Mouse (Mus musculus): ENCODE results near the gene Nt5c2. TPM values are rescaled to one million over a fixed set of nuclear protein-coding genes. Genes with fewer than 3 reads are reported as not detected.

The Nt5c2 gene
- polyA plus RNA-seq, 1 experiment from 2014 or later: 36.1 TPM

DNA sequence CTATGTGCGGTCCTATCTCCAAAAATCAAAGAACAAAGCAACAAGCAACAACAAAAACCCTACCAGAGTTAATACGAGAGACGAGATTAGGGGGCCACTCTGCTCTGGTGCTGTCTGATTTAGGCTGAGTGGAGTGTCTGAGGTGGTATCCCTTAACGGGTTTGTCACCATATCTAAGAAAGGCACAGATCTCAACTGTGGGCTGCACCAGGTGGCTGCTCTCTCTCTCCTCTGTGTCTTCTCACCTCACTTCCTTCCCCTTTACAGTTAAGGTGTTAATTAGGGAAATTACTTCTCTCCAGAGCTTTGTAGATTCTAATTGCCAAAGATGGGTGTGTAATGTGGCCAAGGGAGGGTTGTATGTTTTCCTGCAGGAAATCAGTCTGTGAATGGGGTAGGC, 7.8 kb upstream of the Nt5c2 start:
- Histone ChIP-seq H3K27me3 (ENCODE audit: insufficient read depth, low read length) (peaks cover 14% of the 10 kb centered on the region), H3K4me2 (ENCODE audit: low read depth, low read length) (no peak overlapping the region), H3K36me3 (replicated peaks; ENCODE audit: insufficient read depth, low read length) (no peaks in the 10 kb centered on the region), H3K9me3 (ENCODE audit: low read length) (no peaks in the 10 kb centered on the region), H3K9ac (replicated peaks) (no peak overlapping the region), H3K4me3 (ENCODE audit: low read depth, low read length) (no peak overlapping the region), H3K27ac (ENCODE audit: low read depth) (no peak overlapping the region), H3K4me1 (ENCODE audit: insufficient read depth) (no peaks in the 10 kb centered on the region)
- WGBS (ENCODE audit: insufficient replicate concordance): 67% methylated on average over 4 of the region's 4 CpGs
- no peak for ATAC-seq
- TF ChIP-seq EP300 (IDR thresholded peaks at IDR 0.05; ENCODE audit: low read depth) (no peak), CTCF (IDR thresholded peaks at IDR 0.05; ENCODE audit: low read depth) (no peak)
- DNase-seq: no peak

DNA sequence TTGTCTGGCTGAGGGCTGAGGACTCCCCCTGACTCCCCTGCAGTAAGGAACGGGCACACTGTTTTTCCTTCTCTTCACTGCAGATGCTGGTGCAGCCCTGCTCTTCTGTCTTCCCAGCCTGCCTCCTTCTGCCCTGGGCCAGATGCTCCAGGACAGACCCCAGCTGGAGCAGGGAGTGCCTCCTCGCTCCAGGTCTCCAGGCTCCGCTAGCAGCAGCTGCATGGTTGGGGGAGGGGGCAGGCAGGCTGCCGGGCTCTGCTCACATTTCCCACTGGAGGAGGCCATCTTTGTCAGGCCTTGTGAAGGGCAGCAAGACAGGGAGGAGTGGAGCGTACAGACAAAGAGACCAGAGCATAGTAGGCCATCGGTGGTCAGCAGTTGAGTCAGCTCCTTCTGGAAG, 4.4 kb upstream of the Nt5c2 start:
- H3K4me1 ChIP-seq (ENCODE audit: insufficient read depth): peaks cover 13% of the 10 kb centered on the region
- WGBS (ENCODE audit: insufficient replicate concordance): 36% methylated on average over 6 of the region's 6 CpGs
- ATAC-seq (no peak), DNase-seq (no peak)
- H3K4me3 ChIP-seq (ENCODE audit: low read depth, low read length): no peak overlapping the region
- H3K9ac ChIP-seq (replicated peaks): no peak overlapping the region
- H3K27ac ChIP-seq (ENCODE audit: low read depth): no peak overlapping the region
- H3K36me3 ChIP-seq (replicated peaks; ENCODE audit: insufficient read depth, low read length): no peaks in the 10 kb centered on the region
- no peak overlapping the region for H3K4me2 ChIP-seq (ENCODE audit: low read depth, low read length)
- peaks cover 43% of the 10 kb centered on the region for H3K27me3 ChIP-seq (ENCODE audit: insufficient read depth, low read length)
- no peak for TF ChIP-seq CTCF (IDR thresholded peaks at IDR 0.05; ENCODE audit: low read depth)
- no peak for TF ChIP-seq EP300 (IDR thresholded peaks at IDR 0.05; ENCODE audit: low read depth)
- H3K9me3 ChIP-seq (ENCODE audit: low read length): no peaks in the 10 kb centered on the region

GRCm38 (mm10) chr19:47018330-47018729, 3.4 kb upstream of the Nt5c2 start:
- ATAC-seq: no peak
- Histone ChIP-seq H3K4me3 (ENCODE audit: low read depth, low read length) (no peak overlapping the region), H3K9ac (replicated peaks) (no peak overlapping the region), H3K9me3 (ENCODE audit: low read length) (no peaks in the 10 kb centered on the region), H3K36me3 (replicated peaks; ENCODE audit: insufficient read depth, low read length) (no peaks in the 10 kb centered on the region), H3K27me3 (ENCODE audit: insufficient read depth, low read length) (peaks cover 51% of the 10 kb centered on the region), H3K4me1 (ENCODE audit: insufficient read depth) (peaks cover 16% of the 10 kb centered on the region), H3K4me2 (ENCODE audit: low read depth, low read length) (no peak overlapping the region), H3K27ac (ENCODE audit: low read depth) (no peak overlapping the region)
- whole genome bisulfite sequencing (ENCODE audit: insufficient replicate concordance): 36% methylated on average over 2 of the region's 2 CpGs
- DNase-seq: no peak
- TF ChIP-seq EP300 (IDR thresholded peaks at IDR 0.05; ENCODE audit: low read depth): no peak
- TF ChIP-seq CTCF (IDR thresholded peaks at IDR 0.05; ENCODE audit: low read depth): no peak

DNA sequence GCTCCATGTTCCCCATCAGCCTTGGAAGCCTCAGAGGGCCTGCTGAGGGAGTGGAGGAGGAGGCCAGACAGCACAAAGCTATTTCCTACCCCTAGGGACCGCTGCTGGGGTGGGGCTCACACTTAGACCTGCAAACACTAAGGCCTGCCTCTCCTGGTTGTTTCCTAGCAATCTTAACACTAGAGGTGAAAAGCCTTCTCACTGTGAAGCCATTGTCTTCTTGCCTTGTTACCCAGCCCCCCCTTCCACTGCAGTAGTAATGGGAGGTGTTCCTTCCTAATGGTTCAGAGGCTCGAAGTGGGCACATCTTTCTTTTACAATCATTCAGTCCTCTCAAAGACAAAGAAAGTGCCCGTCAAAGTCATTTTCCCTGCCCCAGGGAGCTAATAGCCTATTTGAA, 2.9 kb upstream of the Nt5c2 start:
- peaks cover 56% of the 10 kb centered on the region for H3K27me3 ChIP-seq (ENCODE audit: insufficient read depth, low read length)
- no peak overlapping the region for H3K4me2 ChIP-seq (ENCODE audit: low read depth, low read length)
- H3K4me3 ChIP-seq (ENCODE audit: low read depth, low read length): no peak overlapping the region
- DNase-seq (no peak), ATAC-seq (no peak)
- H3K9ac ChIP-seq (replicated peaks): no peak overlapping the region
- H3K27ac ChIP-seq (ENCODE audit: low read depth): no peak overlapping the region
- H3K9me3 ChIP-seq (ENCODE audit: low read length): no peaks in the 10 kb centered on the region
- WGBS (ENCODE audit: insufficient replicate concordance): 6% methylated on average over 3 of the region's 3 CpGs
- H3K36me3 ChIP-seq (replicated peaks; ENCODE audit: insufficient read depth, low read length): no peaks in the 10 kb centered on the region
- TF ChIP-seq EP300 (IDR thresholded peaks at IDR 0.05; ENCODE audit: low read depth): no peak
- no peak for TF ChIP-seq CTCF (IDR thresholded peaks at IDR 0.05; ENCODE audit: low read depth)
- H3K4me1 ChIP-seq (ENCODE audit: insufficient read depth): peaks cover 16% of the 10 kb centered on the region

- Histone ChIP-seq H3K36me3 (replicated peaks; ENCODE audit: insufficient read depth, low read length) (no peaks in the 10 kb centered on the region), H3K9ac (replicated peaks) (no peak overlapping the region), H3K4me2 (ENCODE audit: low read depth, low read length) (no peak overlapping the region), H3K4me1 (ENCODE audit: insufficient read depth) (peaks cover 16% of the 10 kb centered on the region), H3K27ac (ENCODE audit: low read depth) (no peak overlapping the region), H3K4me3 (ENCODE audit: low read depth, low read length) (no peak overlapping the region), H3K27me3 (ENCODE audit: insufficient read depth, low read length) (peaks cover 69% of the 10 kb centered on the region), H3K9me3 (ENCODE audit: low read length) (no peaks in the 10 kb centered on the region)
- 2% methylated on average over 15 of the region's 15 CpGs for WGBS (ENCODE audit: insufficient replicate concordance)
- ATAC-seq (no peak), DNase-seq (peak; percentile 83)
- no peak for TF ChIP-seq CTCF (IDR thresholded peaks at IDR 0.05; ENCODE audit: low read depth)
- no peak for TF ChIP-seq EP300 (IDR thresholded peaks at IDR 0.05; ENCODE audit: low read depth)
Observed at GRCm38 (mm10) chr19:47016487-47016886, 1.5 kb upstream of the Nt5c2 start.

DNA sequence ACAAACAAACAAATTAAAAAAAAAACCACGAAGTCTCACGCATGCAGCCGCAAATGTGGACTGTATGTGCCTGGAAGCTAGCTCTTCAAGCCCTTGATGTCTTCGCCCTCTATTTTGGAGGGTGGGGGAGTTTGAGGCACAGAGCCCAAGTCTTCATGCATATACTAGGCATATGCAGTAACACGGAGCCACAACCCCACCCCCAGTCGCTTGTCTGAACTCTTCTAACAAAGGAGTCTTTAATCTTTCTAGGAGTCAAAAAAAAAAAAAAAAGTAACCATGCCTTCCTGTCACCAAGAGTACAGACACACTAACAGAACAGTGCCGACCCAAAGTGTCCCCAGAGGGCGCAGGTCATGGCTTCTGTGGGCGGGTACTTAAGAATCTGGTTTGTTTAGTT, 1.0 kb upstream of the Nt5c2 start:
- Histone ChIP-seq H3K4me3 (ENCODE audit: low read depth, low read length) (no peak overlapping the region), H3K36me3 (replicated peaks; ENCODE audit: insufficient read depth, low read length) (no peaks in the 10 kb centered on the region), H3K9ac (replicated peaks) (no peak overlapping the region), H3K27ac (ENCODE audit: low read depth) (no peak overlapping the region), H3K9me3 (ENCODE audit: low read length) (no peaks in the 10 kb centered on the region), H3K4me2 (ENCODE audit: low read depth, low read length) (no peak overlapping the region), H3K4me1 (ENCODE audit: insufficient read depth) (peaks cover 16% of the 10 kb centered on the region), H3K27me3 (ENCODE audit: insufficient read depth, low read length) (peaks cover 69% of the 10 kb centered on the region)
- WGBS (ENCODE audit: insufficient replicate concordance): 6% methylated on average over 9 of the region's 9 CpGs
- TF ChIP-seq CTCF (IDR thresholded peaks at IDR 0.05; ENCODE audit: low read depth) (no peak), EP300 (IDR thresholded peaks at IDR 0.05; ENCODE audit: low read depth) (no peak)
- no peak for DNase-seq
- no peak for ATAC-seq

DNA sequence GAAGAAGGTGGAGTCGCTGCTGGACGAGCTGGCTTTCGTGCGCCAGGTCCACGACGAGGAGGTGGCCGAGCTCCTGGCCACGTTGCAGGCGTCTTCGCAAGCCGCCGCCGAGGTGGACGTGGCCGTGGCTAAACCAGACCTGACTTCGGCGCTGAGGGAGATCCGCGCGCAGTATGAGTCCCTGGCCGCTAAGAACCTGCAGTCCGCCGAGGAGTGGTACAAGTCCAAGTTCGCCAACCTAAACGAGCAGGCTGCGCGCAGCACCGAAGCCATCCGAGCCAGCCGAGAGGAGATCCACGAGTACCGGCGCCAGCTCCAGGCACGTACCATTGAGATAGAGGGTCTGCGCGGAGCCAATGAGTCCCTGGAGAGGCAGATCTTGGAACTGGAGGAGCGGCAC, 443 bp upstream of the Nt5c2 start:
- no peak for ATAC-seq

More for the DNA sequence above, 443 bp upstream of the Nt5c2 start:
- DNase-seq: no peak
- no peak overlapping the region for H3K27ac ChIP-seq (ENCODE audit: low read depth)
- H3K36me3 ChIP-seq (replicated peaks; ENCODE audit: insufficient read depth, low read length): no peaks in the 10 kb centered on the region
- 4% methylated on average over 37 of the region's 37 CpGs for WGBS (ENCODE audit: insufficient replicate concordance)
- TF ChIP-seq EP300 (IDR thresholded peaks at IDR 0.05; ENCODE audit: low read depth) (no peak), CTCF (IDR thresholded peaks at IDR 0.05; ENCODE audit: low read depth) (no peak)
- no peak overlapping the region for H3K9ac ChIP-seq (replicated peaks)
- H3K4me2 ChIP-seq (ENCODE audit: low read depth, low read length): peak overlapping the region; percentile 66
- H3K27me3 ChIP-seq (ENCODE audit: insufficient read depth, low read length): peaks cover 69% of the 10 kb centered on the region
- H3K4me3 ChIP-seq (ENCODE audit: low read depth, low read length): peak overlapping the region; percentile 40
- H3K4me1 ChIP-seq (ENCODE audit: insufficient read depth): peaks cover 16% of the 10 kb centered on the region
- H3K9me3 ChIP-seq (ENCODE audit: low read length): no peaks in the 10 kb centered on the region

All from liver, postnatal 0 days (tissue).